Mouse (Mus musculus): ENCODE results near the gene Ankrd9.

Gene Ankrd9

DNA sequence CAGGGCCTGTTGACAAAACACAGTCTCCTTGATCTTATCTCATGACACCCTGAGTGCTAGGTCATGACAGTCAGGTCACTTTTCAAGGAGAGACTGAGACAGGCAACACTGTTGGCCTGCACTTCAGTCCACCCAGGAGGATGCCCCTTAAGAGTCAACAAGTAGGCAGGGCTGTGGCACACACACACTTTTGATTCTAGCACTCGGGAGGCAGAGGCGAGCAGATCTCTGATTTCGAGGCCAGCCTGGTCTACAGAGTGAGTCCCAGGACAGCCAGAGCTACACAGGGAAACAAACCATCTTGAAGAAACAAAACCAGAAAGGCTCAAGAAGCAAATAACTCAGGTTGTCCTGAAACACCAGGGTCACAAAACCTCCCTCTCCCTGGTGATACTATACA lies 10.6 kb upstream of the Ankrd9 start:
- DNase-seq = no peak

DNA sequence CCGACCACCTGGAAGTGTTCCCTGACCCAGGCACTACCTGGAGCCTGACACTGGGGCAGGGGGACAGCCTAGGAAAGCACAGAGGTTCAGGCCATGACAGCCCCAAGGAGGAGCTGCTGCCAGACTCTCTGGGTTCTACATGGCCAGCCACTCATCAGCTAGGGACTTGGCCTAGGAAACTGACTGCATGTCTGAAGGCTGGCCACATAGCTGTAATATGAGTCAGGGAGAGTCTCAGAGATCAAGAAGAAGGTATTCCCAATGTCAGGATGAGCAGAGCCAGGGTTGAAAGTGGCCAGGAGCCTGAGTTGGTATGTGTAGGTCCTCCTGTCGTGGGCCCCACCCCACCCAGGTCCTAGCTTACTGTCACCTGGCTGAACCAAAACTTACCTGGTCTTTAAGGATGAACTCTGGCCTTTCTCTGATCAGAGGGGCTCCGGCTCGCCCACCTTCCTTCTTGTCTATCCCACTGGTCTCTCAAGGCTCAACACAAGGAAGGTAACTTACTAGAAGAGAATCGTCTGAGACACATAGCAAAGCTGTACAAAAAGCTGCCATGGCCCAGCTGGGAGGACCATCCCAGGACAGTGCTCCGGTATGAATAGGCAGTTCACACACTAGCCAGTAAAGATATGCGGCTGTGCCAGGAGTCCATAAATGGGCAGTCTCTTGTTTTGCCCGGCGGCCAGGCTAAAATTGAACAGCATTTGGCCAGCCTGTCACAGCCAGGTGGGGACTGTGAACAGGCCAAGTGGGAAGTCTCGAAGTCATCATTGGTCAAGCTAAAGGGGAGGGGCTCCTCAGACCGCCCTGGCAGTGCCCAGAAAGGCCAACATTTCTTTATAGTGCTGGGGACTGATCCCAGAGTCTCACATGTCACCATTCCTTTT lies 7.9 kb upstream of the Ankrd9 start:
- no peak for DNase-seq

DNA sequence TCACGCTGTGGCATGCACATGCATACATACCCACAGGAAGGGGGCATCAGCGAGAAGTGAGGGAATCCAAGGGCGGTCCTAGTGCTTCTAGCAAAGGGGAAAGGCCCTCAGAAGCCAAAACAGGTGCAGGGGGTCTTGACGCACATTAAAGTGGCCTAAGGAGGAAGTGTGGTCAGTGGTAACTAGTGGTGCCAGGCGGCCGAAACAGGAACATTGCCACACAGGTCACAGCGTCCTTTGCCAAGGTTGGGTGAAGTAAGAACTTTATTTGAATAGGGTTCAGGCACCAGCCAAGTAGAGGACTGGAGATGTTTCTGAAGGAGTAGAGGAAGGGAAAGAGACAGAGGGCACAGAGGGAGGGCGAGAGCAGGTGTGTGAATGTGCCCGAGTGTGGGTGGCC lies 6.3 kb upstream of the Ankrd9 start:
- no peak for DNase-seq

DNA sequence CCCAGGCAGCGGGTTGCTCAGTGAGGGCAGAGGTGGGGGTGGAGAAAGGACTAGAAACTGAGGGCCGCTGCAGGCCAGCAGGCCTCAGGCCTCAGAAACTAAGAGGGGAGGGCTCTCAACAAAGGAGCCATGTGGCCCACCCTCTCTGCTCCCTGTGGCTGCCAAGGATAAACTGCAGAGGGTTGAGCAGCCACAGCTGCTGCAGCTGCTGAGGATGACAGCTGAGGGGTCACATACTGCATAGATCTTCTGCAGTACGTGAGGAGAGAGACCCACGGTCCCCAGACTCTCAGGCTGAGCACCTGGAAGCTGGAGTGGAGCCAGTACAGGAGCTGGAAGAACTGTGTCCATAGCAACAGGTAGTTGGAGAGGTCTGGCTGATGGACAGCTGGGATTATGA lies 5.8 kb upstream of the Ankrd9 start:
- DNase-seq = peak in 1 of 2 experiments; percentile 51

DNA sequence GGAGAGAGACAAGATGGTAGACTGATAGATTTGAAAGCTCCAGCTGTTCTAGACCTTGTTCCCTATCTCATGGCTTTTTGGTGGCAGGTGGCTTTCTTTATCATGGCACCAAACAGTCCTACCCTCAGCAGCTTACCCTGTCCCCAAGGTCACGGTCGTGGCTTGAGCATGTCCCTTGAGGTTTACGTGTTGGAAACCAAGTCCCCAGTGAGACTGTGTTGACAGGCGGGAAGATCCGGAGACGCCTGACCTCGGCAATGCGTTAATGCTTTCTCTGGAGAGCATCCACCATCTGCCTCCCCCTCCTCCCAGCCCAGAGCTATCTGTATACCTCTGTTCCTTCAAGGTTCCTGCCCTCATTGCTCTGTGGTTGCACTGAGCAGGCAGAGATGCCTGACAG lies 4.9 kb upstream of the Ankrd9 start:
- no peak for DNase-seq

DNA sequence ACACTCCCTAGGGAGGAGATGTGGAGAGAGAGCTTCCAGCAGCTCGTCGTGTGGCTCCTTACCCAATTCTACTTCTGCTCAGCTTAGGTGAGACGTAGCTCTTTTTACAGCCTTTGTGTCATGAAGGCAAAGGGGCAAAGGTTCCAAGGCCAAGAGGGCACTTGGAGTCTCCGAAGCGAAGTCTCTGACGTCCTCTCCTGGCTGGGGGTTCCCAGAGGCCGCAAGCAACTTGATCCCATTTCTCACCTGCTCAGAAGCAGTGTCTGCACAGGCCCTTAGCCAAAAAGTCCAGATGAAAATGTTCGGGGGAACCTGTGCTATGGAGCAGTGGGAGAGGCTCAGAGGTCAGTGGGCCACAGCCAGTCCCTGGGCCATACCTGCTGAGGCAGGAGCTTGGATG lies 4.2 kb upstream of the Ankrd9 start:
- no peak for DNase-seq

DNA sequence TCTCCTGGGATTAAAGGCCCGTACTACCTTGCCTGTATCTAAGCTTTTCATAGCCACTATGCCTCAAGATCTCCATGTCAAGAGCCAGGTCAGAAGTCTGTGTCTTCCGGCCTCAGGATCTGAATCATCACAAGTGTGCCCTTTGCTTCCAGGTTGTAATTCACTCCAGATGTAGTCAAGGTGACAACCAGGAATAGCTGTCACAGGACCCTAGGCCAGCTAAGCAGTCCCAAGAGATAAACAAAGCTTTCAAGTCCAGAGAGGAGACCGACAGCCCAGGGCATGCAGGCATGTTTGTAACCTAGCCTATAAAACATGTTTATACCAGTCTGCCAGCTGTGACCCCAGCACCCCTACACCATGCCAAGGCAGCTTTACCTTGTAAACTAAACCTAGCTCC lies 2.9 kb upstream of the Ankrd9 start:
- DNase-seq = no peak

DNA sequence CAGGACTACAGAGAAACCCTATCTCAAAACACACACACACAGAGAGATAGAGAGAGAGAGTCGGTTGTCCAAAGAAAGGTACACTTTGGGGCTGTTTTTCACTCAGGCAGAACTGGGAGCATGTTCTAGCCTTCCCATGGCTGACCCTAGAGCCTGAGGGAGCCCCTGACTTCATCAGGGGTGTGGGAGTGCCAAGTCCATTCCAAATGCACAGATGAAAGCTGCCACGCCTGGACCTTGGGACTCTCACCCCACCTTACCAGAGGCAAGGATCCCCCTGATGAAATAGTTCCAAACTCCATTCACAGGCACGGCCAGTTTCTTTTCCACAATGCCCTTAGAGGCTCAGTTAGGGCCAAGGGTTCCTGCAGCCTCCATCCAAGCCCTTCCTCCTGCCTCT lies 968 bp upstream of the Ankrd9 start:
- no peak for DNase-seq

DNA sequence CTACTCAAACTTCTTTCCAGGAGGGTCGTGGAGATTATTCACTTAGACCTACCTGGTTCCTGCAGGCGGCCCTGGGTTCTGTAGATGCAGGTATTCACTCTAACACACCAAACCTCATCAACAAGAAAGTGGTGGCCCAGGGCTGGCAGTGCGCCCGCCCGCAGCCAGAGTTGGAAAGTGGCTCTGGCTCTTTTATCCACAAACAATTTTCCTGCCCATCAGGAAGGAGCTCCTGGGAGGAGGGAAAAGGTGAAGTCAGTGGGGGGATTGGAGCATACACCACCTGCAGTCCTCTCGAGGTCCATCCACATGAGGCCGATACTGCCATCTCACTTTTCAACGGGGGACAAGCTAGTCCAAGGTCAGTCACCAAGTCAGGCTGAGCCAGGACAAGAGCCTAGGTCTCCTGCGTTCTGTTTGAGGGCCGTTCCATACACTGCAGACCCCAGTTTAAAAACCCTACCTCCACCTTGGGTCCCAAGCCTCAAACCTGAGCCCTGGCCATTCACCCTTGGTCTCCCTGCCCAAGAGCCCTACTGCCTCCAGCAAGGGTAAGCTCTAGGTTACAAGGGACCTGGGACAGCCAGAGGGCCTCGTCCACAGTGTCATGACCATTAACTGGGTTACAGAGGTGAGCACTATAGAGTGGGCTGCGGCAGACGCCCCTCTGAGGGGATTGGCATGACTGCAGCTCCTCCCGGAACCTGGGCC lies 789 bp downstream of the Ankrd9 start:
- no peak for DNase-seq

DNA sequence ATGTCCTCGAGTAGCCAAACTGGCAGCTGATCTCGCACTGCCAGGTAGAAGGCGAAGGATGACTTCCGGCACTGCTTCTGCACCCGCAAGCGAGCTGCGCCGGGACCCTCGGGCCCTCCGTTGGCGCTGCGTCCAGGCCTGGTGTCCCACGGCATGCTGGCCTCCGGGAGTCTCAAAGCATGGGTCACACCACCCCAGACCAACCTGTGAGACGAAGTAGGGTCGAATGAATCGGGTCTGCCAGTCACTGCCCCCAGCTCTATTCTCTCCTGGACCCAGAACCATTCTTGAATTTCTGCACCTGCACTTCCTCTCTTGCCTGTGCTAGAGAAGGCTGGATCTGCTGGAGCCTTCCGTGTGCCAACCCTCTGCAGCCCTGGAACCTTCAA lies 1.5 kb downstream of the Ankrd9 start:
- DNase-seq = no peak

DNA sequence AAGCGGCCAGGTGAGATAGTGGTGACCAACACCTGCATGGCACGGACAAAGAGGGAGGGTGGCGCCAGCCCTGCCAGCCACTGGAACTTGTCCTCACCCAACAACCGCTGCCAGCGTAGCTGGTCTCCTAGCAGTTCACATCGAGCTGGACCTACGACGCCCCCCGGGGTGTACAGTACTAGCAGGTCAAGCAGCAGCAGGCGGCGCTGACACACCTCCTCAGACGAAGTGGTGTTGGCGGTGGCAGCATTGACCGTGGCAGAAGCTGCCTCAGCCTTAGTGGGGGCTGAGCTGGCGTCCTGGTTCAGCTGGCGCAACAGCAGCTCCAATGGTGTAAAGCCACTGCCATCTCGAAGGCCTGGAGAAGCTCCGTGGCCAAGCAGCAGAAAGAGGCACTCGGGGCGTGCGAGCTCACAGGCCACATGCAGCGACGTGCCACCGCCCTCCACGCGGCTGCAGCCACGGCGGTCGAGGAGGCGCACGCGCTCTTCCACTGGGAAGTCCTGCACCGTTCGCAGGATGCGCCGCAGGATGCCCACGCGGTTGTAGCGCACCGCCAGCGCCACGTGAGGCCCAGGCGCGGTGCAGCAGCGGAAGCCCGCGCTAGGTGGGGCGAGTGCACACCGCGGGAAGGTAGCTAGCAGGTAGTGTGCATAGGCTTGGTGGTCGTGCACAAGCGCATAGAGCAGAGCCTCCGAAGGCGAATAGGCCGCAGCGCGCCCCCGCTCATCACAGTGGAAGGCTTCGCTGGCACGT lies 2.1 kb downstream of the Ankrd9 start:
- DNase-seq = no peak

DNA sequence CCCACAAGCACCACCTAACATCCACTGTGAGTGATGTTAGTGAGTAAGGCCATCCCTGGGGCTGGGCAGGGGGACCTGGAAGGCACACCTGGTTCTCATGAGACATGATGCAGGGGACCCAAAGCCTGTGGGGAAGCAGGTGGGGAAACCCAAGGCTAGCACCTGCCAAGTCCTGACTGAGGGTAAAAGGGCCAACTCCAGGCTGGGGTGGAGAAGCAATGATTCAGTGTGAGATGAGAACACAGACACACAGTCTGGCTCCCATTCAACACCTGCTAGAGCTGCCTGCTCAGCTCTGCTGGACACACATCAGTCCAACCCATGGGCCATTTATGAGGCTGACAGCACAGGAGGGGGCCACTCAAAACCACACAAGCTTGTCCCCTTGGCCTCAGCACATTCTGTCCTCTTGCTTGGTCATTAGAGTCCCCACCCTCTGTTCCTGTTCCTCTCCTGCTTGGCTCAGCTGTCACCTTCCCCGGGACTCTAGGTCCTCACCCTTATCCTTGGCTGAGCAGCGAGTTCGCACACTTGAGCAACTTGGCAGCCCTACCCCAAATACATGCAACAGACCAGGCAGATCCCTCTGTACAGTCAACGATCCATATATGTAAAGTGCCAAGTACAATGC lies 2.9 kb downstream of the Ankrd9 start:
- DNase-seq = no peak

DNA sequence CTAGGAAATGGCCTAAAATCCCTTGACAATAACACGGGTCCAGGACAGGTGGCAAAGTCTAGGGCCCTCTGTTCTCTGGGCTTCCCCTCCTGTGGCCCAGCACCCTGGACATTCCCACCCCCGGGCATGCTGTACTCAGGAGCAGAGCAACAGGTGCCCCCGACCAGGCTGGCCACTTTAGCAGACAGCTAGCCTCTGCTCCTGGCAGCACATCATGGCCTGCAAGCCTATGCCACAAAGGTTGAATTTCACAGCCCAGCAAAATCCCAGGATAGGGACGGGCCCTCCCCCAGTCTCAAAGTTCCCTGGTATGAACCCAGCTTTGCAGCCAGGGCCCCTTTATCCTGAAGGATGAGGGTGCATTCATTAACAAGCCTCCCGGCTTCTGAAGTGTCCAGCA lies 3.5 kb downstream of the Ankrd9 start:
- DNase-seq = no peak

DNA sequence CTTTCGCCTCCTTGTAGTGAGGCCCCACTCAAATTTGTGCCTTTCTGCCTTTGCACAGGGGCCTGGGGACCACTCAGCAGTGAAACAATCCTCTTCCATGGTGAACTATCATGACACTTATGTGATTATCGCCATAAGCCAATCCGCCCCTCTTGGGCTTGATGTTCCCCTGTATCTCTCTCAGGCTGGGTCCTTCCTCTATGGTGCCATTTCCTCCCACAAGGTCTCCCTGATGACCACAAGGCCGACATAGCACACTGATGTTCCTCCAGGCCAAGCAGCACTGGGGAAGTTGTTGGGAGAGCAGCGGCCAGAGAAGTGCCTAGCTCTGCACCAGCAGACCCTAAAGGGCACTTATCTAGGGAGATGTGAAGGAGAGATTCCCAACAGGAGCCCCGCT lies 4.1 kb downstream of the Ankrd9 start:
- no peak for DNase-seq

DNA sequence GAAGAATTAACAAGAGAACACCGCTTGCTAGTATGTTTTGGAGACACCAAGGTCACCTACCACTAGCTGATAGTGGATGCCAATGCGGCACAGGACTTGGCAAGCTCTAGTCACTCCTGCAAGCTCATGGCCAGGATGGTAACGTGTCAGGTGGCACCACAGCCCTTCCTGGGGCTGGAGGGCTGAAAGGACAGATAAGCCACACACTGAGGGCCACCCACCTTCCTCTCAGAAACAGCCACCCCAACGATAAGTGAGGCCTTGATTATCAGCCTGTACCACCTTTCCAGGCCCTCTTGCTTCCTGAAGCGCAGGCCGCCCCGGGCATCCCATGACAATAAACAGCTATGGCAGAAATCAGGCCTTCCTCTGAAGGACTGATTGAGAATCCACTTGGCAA lies 4.5 kb downstream of the Ankrd9 start:
- no peak for DNase-seq

DNA sequence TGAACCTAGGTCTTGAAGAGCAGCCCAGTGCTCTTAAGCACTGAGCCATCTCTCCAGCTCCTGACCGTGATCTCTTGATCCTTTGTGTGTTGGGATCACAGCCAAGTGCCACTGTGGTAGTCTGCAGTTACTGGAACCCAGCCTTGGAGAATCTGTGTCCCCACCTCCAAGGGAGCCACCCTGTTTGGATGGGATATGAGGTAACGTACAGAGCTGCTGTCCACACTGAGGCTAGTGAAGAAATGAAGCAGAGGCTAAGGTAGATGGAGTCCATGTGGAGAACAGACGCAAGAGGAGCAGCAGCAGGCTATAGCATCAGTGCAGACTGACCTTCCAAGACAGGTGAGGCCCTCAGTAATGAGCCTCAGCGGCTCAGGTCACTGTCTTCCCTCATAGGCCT lies 5.0 kb downstream of the Ankrd9 start:
- DNase-seq = no peak

DNA sequence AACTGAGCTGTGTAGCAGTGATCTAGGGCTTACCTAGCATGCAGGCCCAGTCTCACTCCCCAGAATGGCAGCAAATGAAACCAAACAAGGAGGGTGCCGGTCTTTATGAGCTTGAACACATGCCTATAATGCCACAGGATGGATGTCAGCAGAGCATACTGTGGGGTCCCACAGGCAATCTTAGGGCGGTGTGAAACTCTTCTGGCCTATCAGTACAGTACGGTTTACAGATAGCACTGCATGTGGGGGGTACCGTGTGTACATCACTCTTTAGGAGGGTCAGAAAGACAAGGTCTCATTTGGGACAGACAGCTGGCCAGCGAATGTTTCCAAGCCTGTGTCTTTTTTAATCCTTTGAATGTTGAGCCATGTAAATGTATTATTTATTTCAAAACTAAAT lies 6.9 kb downstream of the Ankrd9 start:
- no peak for DNase-seq

DNA sequence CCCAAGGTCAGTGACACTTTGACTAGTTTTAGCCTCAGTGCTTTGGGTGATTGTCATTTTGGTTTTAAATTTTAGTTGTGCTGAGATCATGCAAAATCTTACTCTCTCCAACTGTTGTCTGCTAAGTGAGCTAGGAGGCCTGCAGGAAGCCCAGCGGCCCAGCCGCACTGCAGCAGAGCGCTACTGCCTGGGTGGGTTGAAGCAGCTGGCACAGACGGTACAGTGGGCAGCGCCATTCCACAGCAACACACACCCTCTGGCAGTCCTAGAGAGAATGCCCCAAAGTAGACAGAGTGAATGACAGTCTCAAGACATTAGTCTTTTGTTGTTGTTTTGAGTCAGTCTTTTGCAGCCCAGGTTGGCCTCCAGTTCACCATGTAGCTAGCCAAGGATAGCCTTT lies 8.4 kb downstream of the Ankrd9 start:
- no peak for DNase-seq

DNA sequence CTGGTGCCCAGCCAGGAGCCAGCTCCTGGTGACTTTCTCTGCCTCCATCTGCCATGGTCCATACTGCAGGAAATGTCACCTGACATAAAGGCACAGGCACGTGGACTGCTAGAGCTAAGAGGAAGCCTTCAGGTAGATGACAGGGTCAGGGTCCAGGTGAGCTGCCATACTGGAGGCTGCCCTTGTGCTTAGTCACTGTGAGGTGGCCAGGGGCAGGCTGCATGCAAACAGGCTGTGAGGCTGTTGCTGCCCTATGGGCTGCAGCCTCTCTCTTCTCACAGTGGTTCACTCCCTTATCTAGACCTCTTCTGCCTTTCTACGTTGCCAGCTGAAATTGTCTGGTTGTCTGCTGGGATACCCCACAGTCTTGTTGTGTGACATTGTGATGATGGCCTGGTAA lies 11.7 kb downstream of the Ankrd9 start:
- DNase-seq = no peak

DNA sequence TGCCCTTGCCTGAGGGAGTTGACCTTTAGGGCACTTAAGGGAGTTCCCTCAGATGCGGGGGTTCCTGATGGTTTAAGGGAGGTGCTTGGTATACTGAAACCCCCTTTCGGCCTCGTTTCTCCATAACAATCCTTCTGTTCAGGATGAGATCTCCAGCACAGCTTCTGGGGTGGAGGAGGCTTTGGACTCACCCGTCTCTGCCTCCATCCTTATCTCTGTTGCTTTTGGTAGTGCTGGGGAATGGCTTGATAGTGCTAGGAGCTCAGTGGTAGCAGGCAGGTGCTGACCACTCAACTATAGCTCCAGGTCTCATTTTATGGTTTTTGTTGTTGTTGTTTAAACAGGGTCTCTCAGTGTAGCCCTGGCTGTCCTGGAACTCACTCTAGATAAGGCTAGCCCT lies 12.8 kb downstream of the Ankrd9 start:
- no peak for DNase-seq

DNA sequence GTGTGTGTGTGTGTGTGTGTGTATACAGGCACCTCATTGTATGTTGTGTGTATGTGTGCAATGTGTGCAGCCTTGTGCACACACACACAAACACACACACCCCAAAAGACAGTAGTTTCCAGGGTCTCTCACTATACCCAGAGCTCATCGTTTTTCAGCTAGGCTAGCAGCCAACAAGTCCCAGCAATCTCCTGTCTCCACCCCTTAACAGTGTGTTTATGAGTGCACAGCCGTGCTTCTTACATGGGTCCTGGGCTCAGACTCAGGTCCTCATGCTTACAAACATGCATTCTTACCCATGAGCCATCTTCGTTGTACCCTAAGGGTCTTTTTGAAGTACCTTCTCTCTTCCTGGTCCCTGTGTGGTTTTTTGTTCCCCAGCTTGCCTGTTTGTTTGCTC lies 13.3 kb downstream of the Ankrd9 start:
- DNase-seq = no peak

DNA sequence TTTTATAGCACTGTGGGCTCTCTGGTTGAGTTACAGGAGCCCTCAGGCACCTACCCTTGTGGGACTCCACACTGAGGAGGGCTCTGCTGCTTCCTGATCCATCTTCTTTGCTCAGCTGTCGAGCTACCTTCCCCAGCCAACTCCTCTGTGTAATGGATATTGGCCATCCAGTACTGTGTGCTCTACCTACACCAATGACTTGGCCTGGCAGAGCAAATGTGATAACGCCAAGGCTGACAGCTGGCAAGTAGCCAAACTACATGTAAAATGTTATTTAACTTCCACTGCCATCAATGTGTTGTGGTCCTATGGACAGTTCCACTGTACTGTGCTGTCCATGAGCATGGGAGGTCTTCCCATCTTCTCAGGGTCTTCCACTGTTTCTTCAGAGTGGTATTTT lies 16.9 kb downstream of the Ankrd9 start:
- no peak for DNase-seq

DNA sequence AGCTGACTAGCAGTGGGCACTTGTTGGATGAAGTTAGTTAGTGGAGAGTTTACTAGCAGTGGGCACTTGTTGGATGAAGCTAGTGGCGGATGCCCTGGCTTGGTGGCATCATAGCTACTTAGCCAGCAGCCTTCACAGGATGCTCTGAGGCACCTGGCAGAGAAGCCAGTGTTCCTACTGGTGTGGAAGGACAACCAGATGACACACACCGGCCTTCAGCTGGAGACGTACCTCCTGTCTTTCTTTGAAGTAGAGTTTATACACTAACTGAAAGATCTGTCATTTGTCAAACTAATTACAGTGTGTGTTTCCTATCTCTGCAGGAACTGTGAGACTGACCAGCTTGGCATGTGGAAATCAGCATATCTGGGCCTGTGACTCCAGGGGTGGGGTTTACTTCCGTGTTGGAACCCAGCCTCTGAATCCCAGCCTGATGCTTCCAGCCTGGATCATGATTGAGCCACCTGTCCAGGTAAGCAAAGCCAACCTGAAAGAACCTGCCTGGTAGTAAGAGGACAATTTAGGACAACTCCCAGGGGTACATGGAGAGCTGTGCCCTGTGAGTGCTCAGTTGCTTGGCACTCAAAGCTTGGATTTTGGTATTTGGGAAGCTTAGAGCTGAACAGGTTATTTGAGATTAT lies 24.4 kb downstream of the Ankrd9 start:
- no peak for DNase-seq
